Mouse (Mus musculus) skeletal muscle tissue, adult 2 months (tissue): Measurements from ENCODE around the gene Grm1.

Experiments used
- DNase-seq: peaks from one replicate; pipeline ENCODE4 v3.0.0-alpha.2; 2012; ENCODE audit warnings: low read depth, low spot score

Gene Grm1

GRCm38 (mm10) chr10:10834828-10835227, 247.3 kb downstream of the Grm1 start:
- DNase-seq = no peak

GRCm38 (mm10) chr10:10831141-10831540, 251.0 kb downstream of the Grm1 start:
- no peak for DNase-seq

DNA sequence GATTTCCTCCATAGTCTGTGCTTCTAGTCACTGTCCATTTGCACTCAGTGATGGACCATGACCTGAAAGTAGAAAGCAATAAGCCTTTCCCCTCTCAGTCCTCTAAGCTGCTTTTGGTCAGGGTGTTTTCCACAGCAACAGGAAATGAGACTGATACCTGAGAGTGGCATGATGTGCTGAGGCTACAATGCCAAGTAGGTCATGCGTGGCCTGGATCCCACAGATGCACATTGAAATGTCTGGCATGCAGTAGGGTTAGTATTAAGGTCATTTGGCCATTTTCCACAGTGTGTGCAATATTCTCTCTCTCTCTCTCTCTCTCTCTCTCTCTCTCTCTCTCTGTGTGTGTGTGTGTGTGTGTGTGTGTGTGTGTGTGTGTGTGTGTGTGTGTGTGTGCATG, 254.8 kb downstream of the Grm1 start:
- no peak for DNase-seq

DNA sequence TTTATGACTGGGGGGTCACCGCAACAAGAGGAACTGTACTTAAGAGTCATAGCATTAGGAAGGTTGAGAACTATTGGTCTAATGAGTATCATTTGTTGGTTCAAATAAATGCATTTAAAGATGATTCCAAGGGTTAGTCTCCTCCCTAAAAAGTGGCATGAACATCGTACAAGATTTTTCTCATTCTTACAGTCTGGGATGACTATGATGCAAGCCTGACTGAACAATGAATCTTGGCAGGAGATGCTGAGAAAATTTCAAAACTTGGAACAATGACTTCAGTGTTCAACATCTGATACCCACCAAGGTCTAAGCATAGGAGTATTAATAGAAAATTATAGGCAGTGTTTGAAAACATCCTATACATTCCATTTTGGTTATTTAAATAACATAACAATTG, 264.1 kb downstream of the Grm1 start:
- no peak for DNase-seq

GRCm38 (mm10) chr10:10814631-10815216, 267.4 kb downstream of the Grm1 start:
- DNase-seq = no peak

DNA sequence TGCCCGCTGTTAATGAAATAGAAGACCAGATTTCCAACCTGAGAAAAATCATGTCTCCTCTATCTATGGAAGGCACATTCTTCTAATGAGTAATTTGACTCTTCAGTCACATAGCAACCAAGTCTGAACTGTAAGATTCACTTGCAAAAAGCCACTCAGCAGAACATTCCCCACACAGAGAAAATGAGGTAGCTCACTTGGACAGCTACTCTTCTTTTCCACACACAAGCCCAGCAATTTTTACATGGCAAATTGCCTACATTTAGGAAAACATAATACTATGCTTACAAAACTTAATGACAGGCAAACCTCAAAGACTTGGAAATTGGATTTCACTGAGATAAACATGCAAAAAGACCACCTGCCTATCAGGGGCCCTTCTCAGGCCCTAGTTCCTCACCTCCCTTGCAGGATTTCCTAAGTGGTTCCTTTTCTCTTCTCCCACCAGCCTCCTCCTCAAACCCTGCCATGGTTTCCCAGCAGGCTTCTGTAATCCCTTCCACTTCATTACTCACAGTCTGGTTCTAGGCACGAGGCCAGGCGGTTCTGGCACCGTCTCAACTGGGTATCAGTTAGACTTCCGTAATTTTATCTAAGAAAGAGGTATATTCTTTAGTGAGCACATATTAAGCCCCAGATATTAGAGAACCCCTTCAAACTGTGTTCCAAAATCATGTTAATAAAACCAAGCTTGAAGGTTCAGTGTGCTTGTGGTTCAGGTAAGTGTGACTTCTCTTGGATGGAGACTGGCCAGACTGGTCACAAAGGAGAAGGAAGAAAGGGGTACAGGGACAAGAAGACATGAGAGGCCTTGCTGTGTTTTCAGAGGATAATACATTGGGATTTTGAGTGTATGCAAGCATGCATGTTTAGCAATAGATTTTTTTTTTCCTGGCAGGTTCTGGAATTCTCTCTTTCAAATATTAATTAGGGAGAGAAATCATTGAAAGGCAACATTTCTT, 269.1 kb downstream of the Grm1 start:
- no peak for DNase-seq

DNA sequence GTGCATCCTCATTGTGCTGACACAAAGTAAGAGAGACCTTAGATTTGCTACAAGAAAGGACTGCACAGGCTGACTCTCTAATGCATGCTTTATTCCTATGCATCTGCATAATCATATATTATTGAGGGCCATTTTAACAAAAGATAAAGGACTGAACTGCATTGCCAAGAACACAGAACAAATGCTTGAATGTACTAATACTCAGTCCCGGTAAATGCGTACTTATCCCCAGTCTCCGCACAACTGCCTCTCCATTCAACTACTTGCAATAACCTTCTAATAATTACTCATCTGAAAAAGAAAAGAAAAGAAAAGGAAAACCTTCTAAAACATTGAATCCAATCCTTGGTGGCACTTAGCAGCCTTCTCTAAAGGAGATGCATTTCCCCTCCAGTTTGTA, 272.4 kb downstream of the Grm1 start:
- no peak for DNase-seq

- no peak for DNase-seq
Observed at GRCm38 (mm10) chr10:10795321-10795720, 286.8 kb downstream of the Grm1 start.

DNA sequence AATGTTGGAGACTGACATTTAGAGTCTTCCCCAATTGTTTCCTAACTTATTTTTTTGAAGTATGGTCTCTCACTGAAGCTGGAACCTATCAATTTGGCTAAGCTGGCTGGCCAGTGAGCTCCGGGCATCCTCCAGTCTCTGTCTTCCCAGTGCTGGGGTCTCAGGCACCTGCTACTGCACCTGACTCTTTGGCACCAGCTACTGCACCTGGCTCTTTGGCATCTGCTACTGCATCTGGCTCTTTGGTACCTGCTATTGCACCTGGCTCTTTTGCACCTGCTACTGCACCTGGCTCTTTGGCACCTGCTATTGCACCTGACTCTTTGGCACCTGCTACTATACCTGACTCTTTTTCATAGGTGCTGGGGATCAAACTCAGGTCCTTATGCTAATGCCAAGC, 291.7 kb downstream of the Grm1 start:
- DNase-seq = no peak

GRCm38 (mm10) chr10:10789967-10790366, 292.2 kb downstream of the Grm1 start:
- DNase-seq = no peak

DNA sequence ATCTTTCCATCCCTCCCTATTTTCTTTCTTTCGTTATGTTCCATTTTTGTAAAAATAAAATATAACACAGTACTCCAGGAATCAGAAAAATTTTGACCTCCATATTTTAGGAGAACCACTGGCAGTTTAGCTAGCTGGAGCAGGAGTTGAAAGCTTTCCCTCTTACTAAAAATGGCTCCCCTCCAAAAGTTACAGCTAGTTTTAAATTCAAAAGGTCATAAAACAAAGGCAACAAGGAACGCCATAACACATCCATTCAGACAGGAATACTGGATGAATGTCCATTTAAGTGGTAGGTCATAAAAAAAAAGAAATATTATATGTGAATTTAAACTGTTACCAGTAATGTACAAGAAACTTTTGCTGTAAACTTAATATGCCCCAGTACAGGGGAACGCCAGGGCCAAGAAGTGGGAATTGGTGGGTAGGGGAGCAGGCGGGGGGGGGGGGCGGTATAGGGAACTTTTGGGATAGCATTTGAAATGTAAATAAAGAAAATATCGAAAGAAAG, 294.2 kb downstream of the Grm1 start:
- DNase-seq = no peak

GRCm38 (mm10) chr10:10785122-10785521, 297.0 kb downstream of the Grm1 start:
- no peak for DNase-seq

DNA sequence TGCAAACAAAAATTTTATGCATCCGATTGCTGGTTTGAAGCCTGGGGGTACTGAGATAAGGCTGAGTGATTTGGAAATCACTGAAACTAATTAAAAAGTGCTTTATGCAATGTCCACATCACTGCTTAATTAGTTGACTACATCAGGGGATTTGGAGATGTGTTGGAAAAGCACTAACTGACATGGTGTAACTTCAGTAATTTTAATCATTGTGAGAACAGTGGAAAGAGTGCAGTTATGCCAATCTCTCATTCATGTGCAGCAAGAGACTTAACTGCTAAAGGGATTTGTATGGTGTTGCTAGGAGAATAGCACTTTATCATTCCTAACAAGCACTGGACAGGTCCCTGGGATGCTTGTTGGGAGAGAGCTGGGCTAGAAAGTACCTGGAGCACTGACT, 307.3 kb downstream of the Grm1 start:
- no peak for DNase-seq

DNA sequence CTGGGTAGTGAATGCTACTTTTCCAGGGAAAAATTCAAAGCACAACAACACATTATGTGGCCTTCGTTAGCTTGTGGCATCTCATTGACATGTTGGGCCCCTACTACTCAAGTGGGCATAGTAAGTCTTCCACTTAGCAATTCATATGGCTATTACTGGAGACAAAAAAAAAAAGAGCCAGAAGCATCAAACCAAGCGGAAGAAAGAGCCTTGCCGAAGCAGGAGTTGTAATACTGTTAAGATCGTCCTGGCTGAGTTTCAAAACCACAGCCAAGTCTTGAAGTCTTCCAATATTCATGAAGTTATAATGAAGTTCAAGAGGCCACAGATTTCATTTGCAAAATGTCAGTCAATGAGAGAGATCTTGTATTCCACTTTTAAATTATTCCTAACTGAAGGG, 319.1 kb downstream of the Grm1 start:
- DNase-seq = no peak

- DNase-seq = peak; percentile 4
Observed at GRCm38 (mm10) chr10:10761274-10761673, 320.9 kb downstream of the Grm1 start.

DNA sequence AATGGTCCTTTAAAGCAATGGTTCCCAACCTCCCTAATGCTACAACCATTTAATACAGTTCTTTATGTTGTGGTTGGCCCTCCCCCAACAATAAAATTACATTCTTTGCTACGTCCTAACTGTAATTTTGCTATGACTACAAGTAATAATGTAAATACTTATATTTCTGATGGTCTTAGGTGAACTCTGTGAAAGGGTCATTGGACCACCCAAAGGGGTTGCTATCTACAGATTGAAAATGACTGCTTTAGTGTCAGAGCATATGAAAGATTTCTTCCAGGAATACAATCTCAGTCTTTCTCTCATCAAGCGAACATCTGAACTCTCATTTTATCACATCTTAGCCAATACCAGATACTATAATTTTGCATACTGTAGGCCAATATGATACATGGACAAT, 321.4 kb downstream of the Grm1 start:
- DNase-seq = no peak

- DNase-seq = no peak
Observed at GRCm38 (mm10) chr10:10751033-10751432, 331.1 kb downstream of the Grm1 start.

GRCm38 (mm10) chr10:10744097-10744496, 338.1 kb downstream of the Grm1 start:
- no peak for DNase-seq

GRCm38 (mm10) chr10:10742172-10742571, 340.0 kb downstream of the Grm1 start:
- DNase-seq = no peak

DNA sequence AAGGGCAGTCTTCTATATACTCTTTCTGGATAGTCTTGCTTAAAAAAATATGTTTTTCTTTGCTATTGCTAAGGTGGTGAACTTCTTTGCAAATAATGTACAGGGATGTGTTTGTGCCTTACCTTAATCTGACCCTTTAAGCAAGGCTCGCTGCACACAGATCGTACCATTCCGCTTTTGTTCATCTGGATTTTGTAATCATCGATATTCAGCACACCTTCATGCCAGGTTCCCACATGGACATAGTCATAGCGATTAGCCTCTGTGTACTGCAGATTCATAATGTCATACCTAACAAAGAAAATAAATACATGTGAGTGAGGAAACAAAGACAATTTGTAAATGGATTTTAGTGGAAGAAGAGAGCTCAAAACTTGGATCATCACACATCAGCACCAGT, 340.8 kb downstream of the Grm1 start:
- DNase-seq = no peak

- no peak for DNase-seq
Observed at GRCm38 (mm10) chr10:10740729-10741128, 341.4 kb downstream of the Grm1 start.

DNA sequence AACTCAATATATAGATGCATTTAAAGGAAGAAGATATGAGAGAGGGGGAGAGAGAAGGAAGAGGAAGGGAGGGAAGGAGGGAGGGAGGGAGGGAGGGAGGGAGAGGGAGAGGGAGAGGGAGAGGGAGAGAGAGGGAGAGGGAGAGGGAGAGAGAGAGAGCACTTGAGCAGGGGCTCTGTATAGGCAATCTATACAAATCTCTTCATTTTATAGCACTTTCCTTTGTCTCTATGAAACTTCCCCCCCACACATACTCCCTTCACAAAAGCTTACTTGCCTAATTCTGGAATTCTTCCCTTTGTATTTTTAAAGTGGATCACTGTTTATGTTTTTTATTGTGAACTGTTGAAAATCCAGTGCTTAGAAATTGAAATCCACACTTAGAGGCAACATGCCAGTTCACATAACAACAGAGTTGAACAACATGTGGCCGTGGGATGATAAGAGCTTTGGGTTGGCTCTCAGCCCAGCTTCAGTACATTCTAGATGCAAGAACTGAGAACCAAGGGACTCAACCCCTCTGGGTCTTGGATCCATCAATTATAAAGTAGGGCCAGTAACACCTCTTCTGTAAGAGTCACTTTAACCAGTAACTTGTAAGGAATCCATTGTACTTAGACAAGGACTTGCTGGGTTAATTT, 345.0 kb downstream of the Grm1 start:
- DNase-seq = no peak
